Mouse (Mus musculus): Measurements from ENCODE around the gene Tmem140. TPM values are rescaled to one million over a fixed set of nuclear protein-coding genes. Genes with fewer than 3 reads are reported as not detected.
A peak's percentile ranks its signal among the peaks of the same experiment; 100 is the strongest.

The Tmem140 gene
- total and polyA plus RNA-seq, 3 experiments, result 2.5 to 4.0 TPM; not detected in 1

- Histone ChIP-seq H3K79me2 (ENCODE audit: control insufficient read depth, insufficient read depth, low read length, poor library complexity) (peaks cover 3% of the 10 kb centered on the region; the same call in 1 of the 2 replicates), H3K36me3 (ENCODE audit: control insufficient read depth in 1 of 2, insufficient read depth in 2 of 2, low read length in 2 of 2) (peaks cover 0 to 32% of the 10 kb centered on the region in 2 experiments; a peak in 2 of 4 replicates), H3K9me3 (replicated peaks; ENCODE audit: insufficient read depth, low read length) (no peaks in the 10 kb centered on the region), H3K27me3 (ENCODE audit: control insufficient read depth in 1 of 2, insufficient read depth in 2 of 2, low read length in 2 of 2) (no peaks in the 10 kb centered on the region), H3K4me1 (ENCODE audit: control insufficient read depth in 1 of 2, insufficient read depth in 2 of 2, low read length in 2 of 2) (peaks cover 10 to 40% of the 10 kb centered on the region in 2 experiments), H3K9ac (ENCODE audit: control insufficient read depth, low read depth, low read length, poor library complexity, severe bottlenecking) (peak overlapping the region; percentile 83), H3K27ac (ENCODE audit: control insufficient read depth, low read depth, low read length) (peak overlapping the region; percentile 45), H3K4me3 (ENCODE audit: control insufficient read depth in 1 of 2, insufficient read depth in 1 of 2, low read depth in 2 of 2, low read length in 2 of 2) (peak overlapping the region; percentile 35 to 81)
- TF ChIP-seq NELFE (IDR thresholded peaks at IDR 0.05; ENCODE audit: low read depth, low read length), result no peak
- TF ChIP-seq GATA1 (IDR thresholded peaks at IDR 0.05; ENCODE audit: low read depth, low read length), result no peak
- 0 out of 4 replicates have a peak, but pooled peaks of 1 of the 2 experiments have one; percentile 23 for TF ChIP-seq EP300 (IDR thresholded peaks at IDR 0.05; ENCODE audit: low read depth in 1 of 2, low read length in 2 of 2)
- no peak for TF ChIP-seq TAL1 (IDR thresholded peaks at IDR 0.05; ENCODE audit: low read length)
- no peak for TF ChIP-seq ELF1 (IDR thresholded peaks at IDR 0.05; ENCODE audit: low read depth, low read length)
- TF ChIP-seq ETS1 (IDR thresholded peaks at IDR 0.05; ENCODE audit: low read depth, low read length), result peak; percentile 66; the same call in 1 of the 2 replicates
- TF ChIP-seq MAFK (IDR thresholded peaks at IDR 0.05; ENCODE audit: borderline replicate concordance, low read depth, low read length), result no peak
- TF ChIP-seq ZNF384 (IDR thresholded peaks at IDR 0.05; ENCODE audit: low read depth, low read length), result peak; percentile 84
- TF ChIP-seq MXI1 (IDR thresholded peaks at IDR 0.05; ENCODE audit: low read depth, low read length), result 0 out of 2 replicates have a peak, but pooled peaks have one; percentile 18
- TF ChIP-seq USF2 (IDR thresholded peaks at IDR 0.05; ENCODE audit: borderline replicate concordance in 1 of 2, insufficient read depth in 1 of 2, low read depth in 1 of 2, low read length in 2 of 2), result no peak
- no peak for TF ChIP-seq TBP (IDR thresholded peaks at IDR 0.05; ENCODE audit: low read depth, low read length)
- 0 out of 2 replicates have a peak, but pooled peaks have one; percentile 3 for TF ChIP-seq TCF12 (IDR thresholded peaks at IDR 0.05; ENCODE audit: low read depth, low read length)
- DNase-seq (ENCODE audit: low read depth, low spot score), result peak; percentile 52
These were observed 1.0 kb downstream of the Tmem140 start for GRCm38 (mm10) chr6:34863786-34864514.

DNA sequence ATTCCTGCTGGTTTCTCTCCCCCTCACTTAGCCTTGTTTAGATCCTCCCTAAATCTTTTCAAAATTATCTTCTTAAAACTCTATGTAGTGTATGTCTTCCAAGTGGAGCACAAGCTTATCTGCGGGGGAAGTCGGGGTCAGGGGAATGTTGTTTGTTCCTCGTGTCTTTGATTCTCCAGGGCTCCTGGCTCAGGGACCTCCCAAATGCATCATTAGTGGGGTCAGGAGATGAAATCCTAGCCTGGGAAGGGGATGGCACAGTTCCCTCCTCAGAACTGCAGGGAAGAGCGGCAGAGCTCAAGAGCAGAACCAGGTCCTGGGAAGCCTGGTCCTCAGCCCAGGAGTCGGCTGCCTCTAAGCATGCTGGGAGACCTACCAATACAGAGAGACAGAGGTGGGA is 2.3 kb downstream of the Tmem140 start:
- no peaks in the 10 kb centered on the region for H3K9me3 ChIP-seq (replicated peaks; ENCODE audit: insufficient read depth, low read length)
- DNase-seq (ENCODE audit: low read depth, low spot score), result no peak
- no peaks in the 10 kb centered on the region for H3K27me3 ChIP-seq (ENCODE audit: control insufficient read depth in 1 of 2, insufficient read depth in 2 of 2, low read length in 2 of 2)
- no peak overlapping the region for H3K4me3 ChIP-seq (ENCODE audit: control insufficient read depth in 1 of 2, insufficient read depth in 1 of 2, low read depth in 2 of 2, low read length in 2 of 2)
- no peak for TF ChIP-seq TCF12 (IDR thresholded peaks at IDR 0.05; ENCODE audit: low read depth, low read length)
- no peak for TF ChIP-seq JUND (IDR thresholded peaks at IDR 0.05; ENCODE audit: low read depth, low read length)
- TF ChIP-seq ELF1 (IDR thresholded peaks at IDR 0.05; ENCODE audit: low read depth, low read length), result no peak
- no peak for TF ChIP-seq RAD21 (IDR thresholded peaks at IDR 0.05; ENCODE audit: low read depth, low read length)
- TF ChIP-seq SIN3A (IDR thresholded peaks at IDR 0.05; ENCODE audit: low read length), result no peak
- peaks cover 3% of the 10 kb centered on the region; the same call in 1 of the 2 replicates for H3K79me2 ChIP-seq (ENCODE audit: control insufficient read depth, insufficient read depth, low read length, poor library complexity)
- H3K27ac ChIP-seq (ENCODE audit: control insufficient read depth, low read depth, low read length), result peak overlapping the region; percentile 59; the same call in 1 of the 2 replicates
- H3K9ac ChIP-seq (ENCODE audit: control insufficient read depth, low read depth, low read length, poor library complexity, severe bottlenecking), result no peak overlapping the region
- H3K4me1 ChIP-seq (ENCODE audit: control insufficient read depth in 1 of 2, insufficient read depth in 2 of 2, low read length in 2 of 2), result peaks cover 12 to 49% of the 10 kb centered on the region in 2 experiments
- peaks cover 0 to 41% of the 10 kb centered on the region in 2 experiments; a peak in 2 of 4 replicates for H3K36me3 ChIP-seq (ENCODE audit: control insufficient read depth in 1 of 2, insufficient read depth in 2 of 2, low read length in 2 of 2)

Measured in MEL (cell line).